Mouse (Mus musculus) heart, embryonic 12.5 days (tissue): ENCODE measurements around the gene Map4. TPM values are rescaled to one million over a fixed set of nuclear protein-coding genes. Genes with fewer than 3 reads are reported as not detected.

Source experiments
- ATAC-seq: fragments of 200-750 bp; cut with Nextera tagmentation; 2 replicates; pipeline ENCODE4 v1.8.0; 2017; ENCODE audit warnings: moderate TSS enrichment, moderate library complexity; ENCODE audit not compliant: insufficient number of reproducible peaks, low FRiP score
- H3K27ac ChIP-seq: fragments of 300-500 bp; sonication (generic); 2 replicates; pipeline ENCODE4 v1.5.1; 2016; ENCODE audit warnings: mild to moderate bottlenecking, moderate library complexity; ENCODE audit not compliant: poor library complexity, severe bottlenecking
- H3K27me3 ChIP-seq: fragments of 300-500 bp; sonication (generic); replicated peaks from 2 replicates; pipeline ENCODE4 v1.6.1; 2016; ENCODE audit warnings: mild to moderate bottlenecking, moderate library complexity
- H3K36me3 ChIP-seq: fragments of 300-500 bp; sonication (generic); 2 replicates; pipeline ENCODE4 v1.6.1; 2016; ENCODE audit warnings: mild to moderate bottlenecking, moderate library complexity
- H3K4me1 ChIP-seq: fragments of 300-500 bp; sonication (generic); replicated peaks from 2 replicates; pipeline ENCODE4 v1.6.1; 2016; ENCODE audit warnings: mild to moderate bottlenecking
- H3K4me2 ChIP-seq: fragments of 300-500 bp; sonication (generic); 2 replicates; pipeline ENCODE4 v1.6.1; 2016; ENCODE audit warnings: mild to moderate bottlenecking, moderate library complexity
- H3K4me3 ChIP-seq: fragments of 300-500 bp; sonication (generic); 2 replicates; pipeline ENCODE4 v1.5.1; 2016; ENCODE audit warnings: mild to moderate bottlenecking
- H3K9ac ChIP-seq: fragments of 300-500 bp; sonication (generic); 2 replicates; pipeline ENCODE4 v1.6.1; 2016; ENCODE audit warnings: mild to moderate bottlenecking, moderate library complexity
- H3K9me3 ChIP-seq: fragments of 300-500 bp; sonication (generic); replicated peaks from 2 replicates; pipeline ENCODE4 v1.6.1; 2016; ENCODE audit warnings: mild to moderate bottlenecking, moderate library complexity
- WGBS: fragments of 180-500 bp; shearing (Covaris S2); methylation state at CpG from one replicate; pipeline ENCODE4 v1.1.7; 2016; 5-methylcytosine and 5-hydroxymethylcytosine counted together
- polyA plus RNA-seq: library from polyadenylated mRNA; unstranded; fragments of >200 nt; fragmentation: Nextera tagmentation; extraction: Ambion mirVana; gene quantifications from 2 replicates; pipeline ENCODE4 v1.2.1, GENCODE M21; 2016

The Map4 gene
- polyA plus RNA-seq, 1 experiment from 2014 or later, result 118 TPM

DNA sequence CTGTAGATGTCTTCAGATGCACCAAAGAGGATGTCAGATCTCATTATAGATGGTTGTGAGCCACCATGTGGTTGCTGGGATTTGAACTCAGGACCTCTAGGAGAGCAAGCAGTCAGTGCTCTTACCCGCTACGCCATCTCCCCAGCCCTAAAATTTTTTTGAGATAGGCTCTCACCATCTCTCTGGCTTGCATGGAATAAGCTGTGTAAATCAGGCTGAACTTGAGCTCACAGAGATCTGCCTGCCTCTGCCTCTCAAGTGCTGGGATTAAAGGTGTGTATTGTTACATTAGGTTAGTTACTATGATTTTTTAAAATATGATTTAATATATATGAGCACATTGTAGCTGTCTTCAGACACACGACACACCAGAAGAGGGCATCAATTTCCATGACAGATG, 2.1 kb upstream of the Map4 start:
- WGBS, result 88% methylated on average over 3 of the region's 3 CpGs
- H3K27ac ChIP-seq, result no peak overlapping the region
- no peak overlapping the region for H3K4me3 ChIP-seq
- H3K9me3 ChIP-seq, result no peaks in the 10 kb centered on the region
- no peak overlapping the region for H3K4me2 ChIP-seq
- no peak for ATAC-seq
- peaks cover 10% of the 10 kb centered on the region for H3K4me1 ChIP-seq
- no peaks in the 10 kb centered on the region for H3K27me3 ChIP-seq
- no peaks in the 10 kb centered on the region for H3K36me3 ChIP-seq
- no peak overlapping the region for H3K9ac ChIP-seq

DNA sequence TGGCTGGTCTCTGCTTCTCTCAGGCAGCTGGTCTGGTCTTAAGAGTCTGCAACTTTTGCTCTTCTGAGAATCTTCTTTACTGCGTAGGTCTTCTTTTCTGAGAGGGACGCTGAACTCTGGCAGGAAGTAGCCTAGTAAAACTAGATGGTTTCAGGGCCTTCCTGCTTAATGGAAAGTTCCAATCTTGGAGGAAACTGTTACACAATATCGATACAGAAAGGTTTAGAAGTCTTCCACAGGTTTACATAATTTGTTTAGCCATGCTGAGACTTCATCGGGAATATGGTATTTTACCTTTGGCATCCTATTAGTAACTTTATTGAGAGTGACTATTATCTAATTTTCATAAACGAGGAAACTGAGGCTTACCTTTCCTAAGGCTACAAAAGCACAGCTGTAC, 1.2 kb upstream of the Map4 start:
- Histone ChIP-seq H3K9ac (no peak overlapping the region), H3K27me3 (no peaks in the 10 kb centered on the region), H3K4me3 (no peak overlapping the region), H3K36me3 (no peaks in the 10 kb centered on the region), H3K4me2 (no peak overlapping the region), H3K9me3 (no peaks in the 10 kb centered on the region), H3K4me1 (peaks cover 17% of the 10 kb centered on the region), H3K27ac (0 out of 2 replicates have a peak overlapping the region, but pooled peaks have one; percentile 6)
- 88% methylated on average over 5 of the region's 5 CpGs for WGBS
- no peak for ATAC-seq

DNA sequence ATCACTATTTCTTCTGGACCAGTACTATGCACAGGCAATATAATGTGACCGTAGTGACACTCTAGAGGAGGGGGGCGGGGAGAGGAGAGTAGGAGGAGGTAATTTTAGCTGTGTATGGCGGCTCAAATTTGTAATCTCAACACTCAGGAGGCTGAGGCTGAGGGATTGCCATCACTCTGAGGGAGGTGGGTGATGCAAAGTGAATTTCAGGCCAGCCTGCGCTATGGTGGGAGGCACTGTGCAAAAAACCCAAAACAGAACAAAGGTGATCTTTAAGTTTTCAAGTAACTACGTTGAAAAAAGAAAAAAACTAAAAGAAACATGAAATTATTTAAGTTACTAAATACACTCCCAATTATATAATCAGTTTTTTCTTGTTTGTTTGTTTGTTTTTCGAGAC, 508 bp upstream of the Map4 start:
- Histone ChIP-seq H3K36me3 (no peaks in the 10 kb centered on the region), H3K4me3 (peak overlapping the region; percentile 87), H3K9ac (peak overlapping the region; percentile 92; the same call in 1 of the 2 replicates), H3K27ac (peak overlapping the region; percentile 96), H3K4me2 (peak overlapping the region; percentile 74), H3K4me1 (peaks cover 19% of the 10 kb centered on the region), H3K9me3 (no peaks in the 10 kb centered on the region), H3K27me3 (no peaks in the 10 kb centered on the region)
- WGBS, result 65% methylated on average over 6 of the region's 6 CpGs
- no peak for ATAC-seq

DNA sequence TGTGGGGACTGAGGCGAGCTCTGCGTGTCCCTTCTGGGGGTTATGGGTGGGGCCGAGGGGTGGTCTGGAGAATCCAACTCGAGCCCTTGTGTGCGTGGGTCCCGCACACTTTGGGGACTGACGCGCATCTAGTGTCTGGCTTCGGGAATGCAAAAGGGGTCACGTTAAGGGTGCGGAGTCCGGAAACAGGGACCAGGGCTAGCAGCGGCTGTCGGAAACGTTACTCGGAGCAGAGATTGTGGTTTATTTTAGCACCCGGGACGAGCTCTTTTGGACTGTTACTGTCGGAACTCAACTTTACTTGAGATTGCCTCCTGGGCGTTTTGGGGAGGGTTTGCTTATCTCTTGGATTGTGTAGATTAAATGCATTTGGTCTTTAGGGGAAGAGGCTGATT, 1.1 kb downstream of the Map4 start:
- peak overlapping the region; percentile 87 for H3K4me3 ChIP-seq
- ATAC-seq, result peak; percentile 0
- 0% methylated on average over 20 of the region's 20 CpGs for WGBS
- H3K9ac ChIP-seq, result peak overlapping the region; percentile 92
- no peaks in the 10 kb centered on the region for H3K9me3 ChIP-seq
- H3K36me3 ChIP-seq, result no peaks in the 10 kb centered on the region
- H3K27me3 ChIP-seq, result no peaks in the 10 kb centered on the region
- peak overlapping the region; percentile 74 for H3K4me2 ChIP-seq
- peak overlapping the region; percentile 96 for H3K27ac ChIP-seq
- H3K4me1 ChIP-seq, result peaks cover 19% of the 10 kb centered on the region

DNA sequence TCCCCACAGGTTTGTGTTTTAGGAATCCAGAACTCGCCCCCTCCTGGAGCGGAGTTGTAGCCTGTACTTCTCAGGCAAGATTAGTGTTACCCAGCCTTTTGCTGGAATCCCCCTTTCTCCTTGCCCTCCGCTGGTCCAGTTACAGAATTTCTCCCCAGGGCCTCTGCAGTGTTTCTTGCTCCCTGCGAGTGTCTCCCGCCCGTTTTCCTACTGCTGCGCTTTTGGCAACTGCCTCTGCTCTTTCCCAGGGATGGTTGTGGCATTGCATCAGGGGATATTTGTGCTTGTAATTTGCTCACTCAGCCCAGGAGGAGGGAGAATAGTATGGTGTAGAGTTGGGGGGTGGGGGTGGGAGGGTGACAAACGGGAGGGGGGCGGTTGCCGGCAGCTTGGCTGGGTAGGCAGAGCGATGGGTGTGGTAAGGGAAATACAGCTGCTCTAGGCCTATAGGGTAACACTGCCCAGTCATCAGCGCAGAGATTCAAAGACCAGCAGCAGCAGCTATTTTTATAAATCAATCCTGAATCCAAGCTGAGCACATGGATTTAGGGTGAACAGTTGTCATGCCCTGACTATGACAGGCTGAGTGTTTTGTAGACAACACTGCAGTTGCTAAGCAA, 1.6 kb downstream of the Map4 start:
- Histone ChIP-seq H3K4me1 (peaks cover 19% of the 10 kb centered on the region), H3K4me3 (peak overlapping the region; percentile 87), H3K9me3 (no peaks in the 10 kb centered on the region), H3K27me3 (no peaks in the 10 kb centered on the region), H3K36me3 (no peaks in the 10 kb centered on the region), H3K9ac (peak overlapping the region; percentile 92), H3K27ac (peak overlapping the region; percentile 96), H3K4me2 (peak overlapping the region; percentile 74)
- WGBS, result 0% methylated on average over 12 of the region's 12 CpGs
- ATAC-seq, result no peak

DNA sequence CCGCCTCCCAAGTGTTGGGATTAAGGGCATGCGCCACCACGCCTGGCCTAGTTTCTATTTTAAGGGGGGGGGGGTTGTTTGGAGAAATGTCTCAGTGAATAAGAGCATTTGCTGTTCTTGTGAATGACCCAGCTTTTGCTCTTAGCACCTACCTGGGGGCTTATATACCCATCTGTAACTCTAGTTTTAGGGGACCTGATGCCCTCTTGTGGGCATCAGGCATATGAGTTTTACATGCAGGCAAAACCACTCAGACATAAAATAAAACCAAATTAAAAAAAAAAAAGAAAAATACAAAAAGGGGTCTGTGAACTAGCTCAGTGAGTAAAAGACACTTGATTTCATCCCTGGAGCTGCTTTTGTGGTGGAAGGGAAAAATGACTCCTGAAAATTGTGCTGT, 8.1 kb downstream of the Map4 start:
- no peak for ATAC-seq

DNA sequence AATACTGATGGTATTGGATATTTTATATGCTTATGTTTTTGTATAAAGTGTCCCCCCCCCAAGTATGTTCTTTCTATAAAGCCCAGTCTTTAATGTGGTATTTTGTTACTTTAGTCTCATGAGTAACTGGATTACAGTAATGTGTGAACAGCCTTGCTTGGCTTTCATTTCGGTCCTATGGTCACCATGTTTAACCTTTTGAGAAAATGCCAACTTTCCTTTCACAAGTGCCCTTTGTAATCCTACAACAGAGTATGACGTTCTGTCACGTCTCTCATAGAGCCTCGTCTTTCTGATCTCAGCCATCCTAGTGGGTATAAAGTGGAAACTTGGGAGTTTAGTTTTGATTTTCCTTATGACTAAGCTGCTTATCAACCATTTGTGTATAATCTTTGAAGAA, 11.5 kb downstream of the Map4 start:
- Histone ChIP-seq H3K36me3 (peaks cover 3% of the 10 kb centered on the region; the same call in 1 of the 2 replicates), H3K27me3 (no peaks in the 10 kb centered on the region), H3K4me3 (no peak overlapping the region), H3K4me1 (peaks cover 24% of the 10 kb centered on the region), H3K4me2 (no peak overlapping the region), H3K27ac (no peak overlapping the region), H3K9me3 (no peaks in the 10 kb centered on the region), H3K9ac (no peak overlapping the region)
- 75% methylated on average over 4 of the region's 4 CpGs for WGBS
- no peak for ATAC-seq

More for the DNA sequence above, 8.1 kb downstream of the Map4 start:
- Histone ChIP-seq H3K9me3 (no peaks in the 10 kb centered on the region), H3K4me3 (no peak overlapping the region), H3K9ac (no peak overlapping the region), H3K36me3 (no peaks in the 10 kb centered on the region), H3K27me3 (no peaks in the 10 kb centered on the region), H3K4me2 (no peak overlapping the region), H3K4me1 (peaks cover 20% of the 10 kb centered on the region), H3K27ac (no peak overlapping the region)
- 92% methylated on average over 3 of the region's 3 CpGs for WGBS

DNA sequence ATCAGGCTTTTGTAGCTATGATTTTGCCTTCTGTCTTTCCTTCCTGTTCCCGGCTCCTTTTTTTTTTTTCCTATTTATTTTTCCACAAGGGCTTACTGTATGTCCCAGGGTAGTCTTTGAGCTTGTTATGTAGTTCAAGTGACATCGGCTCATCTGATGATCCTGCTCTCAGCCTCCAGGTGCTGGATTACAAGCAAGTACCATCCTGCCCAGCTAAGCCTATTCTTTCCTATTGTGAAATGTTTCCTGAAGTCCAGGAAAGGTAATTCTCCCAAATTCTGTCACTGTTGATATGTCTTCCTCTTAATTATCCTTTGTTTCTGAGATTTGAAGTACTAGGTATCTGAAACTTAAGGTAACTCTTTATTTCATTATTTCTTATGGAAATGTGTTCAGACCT, 13.5 kb downstream of the Map4 start:
- H3K27me3 ChIP-seq, result no peaks in the 10 kb centered on the region
- no peak overlapping the region for H3K9ac ChIP-seq
- no peak for ATAC-seq
- H3K9me3 ChIP-seq, result no peaks in the 10 kb centered on the region
- H3K4me1 ChIP-seq, result peaks cover 27% of the 10 kb centered on the region
- WGBS, result 72% methylated on average over 2 of the region's 2 CpGs
- H3K4me3 ChIP-seq, result no peak overlapping the region
- H3K4me2 ChIP-seq, result no peak overlapping the region
- H3K36me3 ChIP-seq, result peaks cover 5% of the 10 kb centered on the region; the same call in 1 of the 2 replicates
- no peak overlapping the region for H3K27ac ChIP-seq

DNA sequence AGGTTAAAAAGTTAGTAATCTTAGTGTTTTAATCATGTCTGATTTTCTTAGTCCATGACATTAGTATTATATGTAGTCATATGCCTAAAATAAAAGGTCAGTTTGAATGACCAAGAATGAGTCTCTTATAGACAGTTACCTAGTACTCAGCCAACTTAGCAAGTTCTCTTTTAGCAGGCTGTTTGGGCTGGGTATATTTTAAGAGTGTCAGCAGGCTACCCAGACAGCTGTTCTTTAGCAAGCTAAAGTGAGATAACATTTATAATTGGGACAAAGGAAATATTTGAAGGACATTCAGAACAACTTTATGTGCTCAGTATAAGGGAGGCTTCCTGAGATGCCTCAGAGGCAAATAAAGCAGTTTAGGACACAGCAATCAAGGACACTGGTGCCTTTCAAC, 17.3 kb downstream of the Map4 start:
- peaks cover 16% of the 10 kb centered on the region for H3K36me3 ChIP-seq
- H3K4me1 ChIP-seq, result peaks cover 26% of the 10 kb centered on the region
- H3K9me3 ChIP-seq, result no peaks in the 10 kb centered on the region
- H3K4me2 ChIP-seq, result no peak overlapping the region
- no peaks in the 10 kb centered on the region for H3K27me3 ChIP-seq
- ATAC-seq, result no peak
- H3K27ac ChIP-seq, result peak overlapping the region; percentile 66
- no peak overlapping the region for H3K4me3 ChIP-seq
- no peak overlapping the region for H3K9ac ChIP-seq

DNA sequence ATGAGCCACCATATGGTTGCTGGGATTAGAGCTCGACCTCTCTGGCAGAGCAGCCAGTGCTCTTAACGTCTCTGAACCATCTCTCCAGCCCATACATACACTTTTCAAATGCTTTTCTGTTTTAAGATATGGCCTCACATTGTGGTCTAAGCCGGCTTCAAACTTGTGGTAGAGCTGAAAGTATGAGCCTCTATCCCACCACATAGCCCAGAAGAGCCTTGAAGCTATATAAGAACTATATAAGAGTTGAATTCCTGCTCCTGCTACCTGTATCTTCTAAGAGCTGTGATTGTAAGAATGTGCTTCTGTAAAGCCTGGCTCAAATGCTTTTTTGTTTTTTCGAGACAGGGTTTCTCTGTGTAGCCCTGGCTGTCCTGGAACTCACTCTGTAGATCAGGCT, 18.5 kb downstream of the Map4 start:
- Histone ChIP-seq H3K36me3 (peaks cover 18% of the 10 kb centered on the region), H3K4me2 (no peak overlapping the region), H3K9me3 (no peaks in the 10 kb centered on the region), H3K4me3 (no peak overlapping the region), H3K4me1 (peaks cover 26% of the 10 kb centered on the region), H3K9ac (no peak overlapping the region), H3K27ac (no peak overlapping the region; the same call in 1 of the 2 replicates), H3K27me3 (no peaks in the 10 kb centered on the region)
- no peak for ATAC-seq
- WGBS, result 86% methylated on average over 4 of the region's 4 CpGs

DNA sequence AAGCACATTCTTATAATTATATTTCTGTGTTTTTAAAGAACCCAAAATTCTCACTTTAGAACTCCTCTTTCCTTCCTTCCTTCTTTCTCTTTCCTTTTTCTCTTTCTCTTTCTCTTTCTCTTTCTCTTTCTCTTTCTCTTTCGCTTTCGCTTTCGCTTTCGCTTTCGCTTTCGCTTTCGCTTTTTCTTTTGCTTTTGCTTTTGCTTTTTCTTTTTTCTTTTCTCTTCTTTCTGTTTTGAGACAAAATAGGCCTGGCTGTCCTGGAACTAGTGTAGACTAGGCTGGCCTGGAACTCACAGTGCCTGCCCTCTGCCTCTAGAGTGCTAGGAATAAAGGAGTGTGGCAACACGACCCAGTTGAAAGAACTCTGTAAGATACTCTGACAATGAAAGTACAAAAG, 22.3 kb downstream of the Map4 start:
- ATAC-seq, result no peak
- no peak overlapping the region for H3K4me2 ChIP-seq
- H3K4me3 ChIP-seq, result no peak overlapping the region
- H3K4me1 ChIP-seq, result peaks cover 13% of the 10 kb centered on the region
- no peak overlapping the region for H3K27ac ChIP-seq
- H3K27me3 ChIP-seq, result no peaks in the 10 kb centered on the region
- WGBS, result 88% methylated on average over 8 of the region's 8 CpGs
- H3K36me3 ChIP-seq, result peaks cover 15% of the 10 kb centered on the region
- no peak overlapping the region for H3K9ac ChIP-seq
- no peaks in the 10 kb centered on the region for H3K9me3 ChIP-seq

DNA sequence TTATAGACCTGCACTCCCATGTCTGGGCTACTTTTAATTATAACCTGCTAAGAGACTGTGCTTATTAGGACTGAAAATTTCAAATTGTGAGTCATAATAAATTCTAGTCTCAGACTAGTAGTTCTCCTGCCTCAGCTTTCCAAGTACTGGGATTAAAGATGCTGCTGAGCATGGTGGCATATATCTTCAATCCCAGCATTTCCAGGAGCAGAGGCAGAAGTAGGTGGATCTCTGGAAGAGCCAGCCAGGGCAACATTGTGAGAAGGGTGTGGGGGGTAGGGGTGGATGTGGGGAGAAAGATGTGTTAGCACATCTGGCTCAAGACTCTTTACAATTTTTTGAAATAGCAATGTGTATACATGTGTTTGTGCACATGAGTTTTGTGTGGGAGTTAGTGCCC, 23.4 kb downstream of the Map4 start:
- H3K36me3 ChIP-seq, result peaks cover 14% of the 10 kb centered on the region
- H3K9ac ChIP-seq, result no peak overlapping the region
- no peaks in the 10 kb centered on the region for H3K27me3 ChIP-seq
- no peak overlapping the region for H3K27ac ChIP-seq
- no peak overlapping the region for H3K4me2 ChIP-seq
- no peak for ATAC-seq
- peaks cover 12% of the 10 kb centered on the region for H3K4me1 ChIP-seq
- no peak overlapping the region for H3K4me3 ChIP-seq
- H3K9me3 ChIP-seq, result no peaks in the 10 kb centered on the region
